Comparison of ENCODE assay signal across 9 mouse cellular contexts in genomic region chr5:118027101-118027697, GRCm38 (mm10). TPM values are rescaled to one million over a fixed set of nuclear protein-coding genes. Genes with fewer than 3 reads are reported as not detected.
DNase-seq lines count a peak whose midpoint lies in the region; ATAC-seq lines count a peak whose summit lies in the region.
"Had no signal": no experiment of that assay in that cellular context is flagged by ENCODE, and none has a peak within 500 bp of the region (broad histone marks: within the 10 kb centered on the region; RNA-seq: fewer than 3 reads in every experiment).

No protein-coding gene starts in this region.

- no peak for DNase-seq in kidney, adult 8-10 months
- DNase-seq in induced T-regulatory cell, adult 2 months (ENCODE audit: low read depth) = peak; percentile 53
- no peak for DNase-seq in neural tube, embryonic 11.5 days (ENCODE audit: low spot score)
- DNase-seq in c-Kit-positive CD71-positive TER-119-positive erythroid progenitor cells, embryonic 14.5 days (ENCODE audit: low spot score) = no peak
- DNase-seq in kidney, adult 11 months = no peak
- no peak for DNase-seq in urinary bladder, postnatal 4 days (ENCODE audit: low spot score in 2 of 2)

- H3K36me3 ChIP-seq in kidney, embryonic 14.5 days (ENCODE audit: control insufficient read depth, insufficient read depth, low read length) = no peaks in the 10 kb centered on the region
- H3K36me3 ChIP-seq in embryonic facial prominence, embryonic 13.5 days = no peaks in the 10 kb centered on the region
- no peaks in the 10 kb centered on the region for H3K36me3 ChIP-seq in neural tube, embryonic 11.5 days (ENCODE audit: control insufficient read depth, insufficient read depth, low read length)

- peak overlapping the region; percentile 62 for H3K4me3 ChIP-seq in kidney, embryonic 14.5 days (ENCODE audit: low read length)
- peak overlapping the region; percentile 65 for H3K4me3 ChIP-seq in embryonic facial prominence, embryonic 13.5 days
- H3K4me3 ChIP-seq in neural tube, embryonic 11.5 days (ENCODE audit: low read depth, low read length) = peak overlapping the region; percentile 44

- H3K9me3 ChIP-seq in kidney, embryonic 14.5 days (ENCODE audit: control insufficient read depth, low read length) = no peaks in the 10 kb centered on the region
- no peaks in the 10 kb centered on the region for H3K9me3 ChIP-seq in embryonic facial prominence, embryonic 13.5 days
- no peaks in the 10 kb centered on the region for H3K9me3 ChIP-seq in neural tube, embryonic 11.5 days (ENCODE audit: control insufficient read depth, low read length)

- peak overlapping the region; percentile 97 for H3K4me2 ChIP-seq in kidney, embryonic 14.5 days (replicated peaks; ENCODE audit: low read depth, low read length)
- peak overlapping the region; percentile 95 for H3K4me2 ChIP-seq in embryonic facial prominence, embryonic 13.5 days
- peak overlapping the region; percentile 87 for H3K4me2 ChIP-seq in neural tube, embryonic 11.5 days (ENCODE audit: low read depth)

- peaks cover 47% of the 10 kb centered on the region for H3K27me3 ChIP-seq in kidney, embryonic 14.5 days (ENCODE audit: control insufficient read depth, insufficient read depth, low read length)
- H3K27me3 ChIP-seq in embryonic facial prominence, embryonic 13.5 days = peaks cover 67% of the 10 kb centered on the region
- peaks cover 54% of the 10 kb centered on the region for H3K27me3 ChIP-seq in neural tube, embryonic 11.5 days (ENCODE audit: control insufficient read depth, insufficient read depth, low read length)

- H3K4me1 ChIP-seq in kidney, embryonic 14.5 days (ENCODE audit: control insufficient read depth, insufficient read depth, low read length) = peaks cover 19% of the 10 kb centered on the region; the same call in 1 of the 2 replicates
- peaks cover 39% of the 10 kb centered on the region for H3K4me1 ChIP-seq in embryonic facial prominence, embryonic 13.5 days
- H3K4me1 ChIP-seq in neural tube, embryonic 11.5 days (ENCODE audit: control insufficient read depth, insufficient read depth, low read length) = peaks cover 23% of the 10 kb centered on the region

- no peak overlapping the region for H3K27ac ChIP-seq in kidney, embryonic 14.5 days (ENCODE audit: low read depth, low read length)
- no peak overlapping the region for H3K27ac ChIP-seq in embryonic facial prominence, embryonic 13.5 days
- no peak overlapping the region for H3K27ac ChIP-seq in neural tube, embryonic 11.5 days (ENCODE audit: low read depth, low read length)
- H3K27ac ChIP-seq: macrophage had no signal

- ATAC-seq in kidney, embryonic 14.5 days (ENCODE audit: low FRiP score, low TSS enrichment) = 0 out of 2 replicates have a peak, but pooled peaks have one; percentile 9
- ATAC-seq in embryonic facial prominence, embryonic 13.5 days (ENCODE audit: insufficient number of reproducible peaks, insufficient read depth, low FRiP score, low TSS enrichment, low read depth) = no peak
- no peak for ATAC-seq in neural tube, embryonic 11.5 days (ENCODE audit: insufficient read depth, low FRiP score, low TSS enrichment)

- under 1% methylated on average over 39 of the region's 39 CpGs for WGBS in kidney, embryonic 14.5 days
- WGBS in embryonic facial prominence, embryonic 13.5 days = under 1% methylated on average over 39 of the region's 39 CpGs
- WGBS in neural tube, embryonic 11.5 days = under 1% methylated on average over 39 of the region's 39 CpGs

- peak overlapping the region; percentile 53; the same call in 1 of the 2 replicates for H3K9ac ChIP-seq in kidney, embryonic 14.5 days (ENCODE audit: low read depth, low read length)
- peak overlapping the region; percentile 65 for H3K9ac ChIP-seq in embryonic facial prominence, embryonic 13.5 days
- H3K9ac ChIP-seq in neural tube, embryonic 11.5 days (ENCODE audit: low read length) = no peak overlapping the region; the same call in 1 of the 2 replicates

RNA-seq across cellular contexts. Expression of gene Tesc, which starts 0.3 kb away (rescaled TPM):
- 10.1 and 12.3 TPM in 2 replicates for polyA plus RNA-seq in kidney, embryonic 14.5 days (2014; fragmentation: Nextera tagmentation; extraction: Ambion mirVana)
- polyA plus RNA-seq in embryonic facial prominence, embryonic 13.5 days (2015; fragmentation: Nextera tagmentation; extraction: Ambion mirVana) = 7.3 and 9.2 TPM in 2 replicates
- polyA plus RNA-seq in neural tube, embryonic 11.5 days (2014; fragmentation: Nextera tagmentation; extraction: Ambion mirVana) = 0.46 and 0.76 TPM in 2 replicates
- polyA plus RNA-seq: macrophage had no signal

RNA-seq across cellular contexts. Expression of gene Fbxo21, which starts 50.7 kb away (rescaled TPM):
- polyA plus RNA-seq in kidney, embryonic 14.5 days (2014; fragmentation: Nextera tagmentation; extraction: Ambion mirVana) = 38.4 and 82.9 TPM in 2 replicates
- 73.7 TPM in 2 replicates for polyA plus RNA-seq in embryonic facial prominence, embryonic 13.5 days (2015; fragmentation: Nextera tagmentation; extraction: Ambion mirVana)
- polyA plus RNA-seq in neural tube, embryonic 11.5 days (2014; fragmentation: Nextera tagmentation; extraction: Ambion mirVana) = 102 and 107 TPM in 2 replicates
